Mouse (Mus musculus) cerebellum, postnatal 25 days (tissue): Measurements from ENCODE around the gene Enthd1.
A peak's percentile ranks its signal among the peaks of the same experiment; 100 is the strongest.
"Not testable (repeated sequence)": the region's sequence is repeated elsewhere in the genome, so short reads cannot be mapped to it uniquely, and the experiment has no call there.

Experiments used
- DNase-seq, 2 experiments: peaks; one replicate each; pipeline ENCODE4 v3.0.0; 2021; ENCODE audit warnings: mixed read lengths in 2 of 2

Enthd1 gene

GRCm38 (mm10) chr15:80565106-80565665 is at the start of gene Enthd1:
Enthd1 (minus strand) TSS chr15:80565156.
- no peak for DNase-seq

GRCm38 (mm10) chr15:80613904-80614303 is 48.9 kb upstream of the Enthd1 start:
- no peak for DNase-seq

- DNase-seq = no peak
These were observed 46.5 kb upstream of the Enthd1 start for GRCm38 (mm10) chr15:80611478-80611877.

GRCm38 (mm10) chr15:80610335-80610734 is 45.4 kb upstream of the Enthd1 start:
- no peak for DNase-seq

- no peak for DNase-seq
These were observed 43.0 kb upstream of the Enthd1 start for GRCm38 (mm10) chr15:80607970-80608369.

- no peak for DNase-seq
These were observed 39.1 kb upstream of the Enthd1 start for GRCm38 (mm10) chr15:80604026-80604425.

- no peak for DNase-seq
These were observed 37.5 kb upstream of the Enthd1 start for GRCm38 (mm10) chr15:80602487-80602886.

- DNase-seq = no peak
These were observed 36.5 kb upstream of the Enthd1 start for GRCm38 (mm10) chr15:80601456-80601855.

- no peak for DNase-seq
These were observed 34.9 kb upstream of the Enthd1 start for GRCm38 (mm10) chr15:80599843-80600242.

GRCm38 (mm10) chr15:80599213-80599750 is 34.3 kb upstream of the Enthd1 start:
- DNase-seq = no peak

GRCm38 (mm10) chr15:80598750-80599149 is 33.8 kb upstream of the Enthd1 start:
- no peak for DNase-seq

- DNase-seq = no peak
These were observed 28.9 kb upstream of the Enthd1 start for GRCm38 (mm10) chr15:80593877-80594276.

GRCm38 (mm10) chr15:80592737-80593136 is 27.8 kb upstream of the Enthd1 start:
- DNase-seq = no peak

- DNase-seq = no peak
These were observed 25.7 kb upstream of the Enthd1 start for GRCm38 (mm10) chr15:80590641-80591040.

GRCm38 (mm10) chr15:80586296-80586695 is 21.3 kb upstream of the Enthd1 start:
- DNase-seq = no peak

- no peak for DNase-seq
These were observed 17.9 kb upstream of the Enthd1 start for GRCm38 (mm10) chr15:80582581-80583495.

- not testable (repeated sequence) for DNase-seq
These were observed 15.6 kb upstream of the Enthd1 start for GRCm38 (mm10) chr15:80580585-80580984.

GRCm38 (mm10) chr15:80579121-80579520 is 14.2 kb upstream of the Enthd1 start:
- no peak for DNase-seq

GRCm38 (mm10) chr15:80577166-80577960 is 12.4 kb upstream of the Enthd1 start:
- DNase-seq = no peak

- no peak for DNase-seq
These were observed 11.5 kb upstream of the Enthd1 start for GRCm38 (mm10) chr15:80576415-80576994.

- peak in 1 of 2 experiments; percentile 19 for DNase-seq
These were observed 10.9 kb upstream of the Enthd1 start for GRCm38 (mm10) chr15:80575817-80576370.
